Mouse (Mus musculus) intestine, embryonic 16.5 days (tissue): ENCODE measurements around the gene Minar1. TPM values are rescaled to one million over a fixed set of nuclear protein-coding genes. Genes with fewer than 3 reads are reported as not detected.

Source experiments
- polyA plus RNA-seq: library from polyadenylated mRNA; unstranded; fragments of >200 nt; fragmentation: Nextera tagmentation; extraction: Ambion mirVana; gene quantifications from 2 replicates; pipeline ENCODE4 v1.2.1, GENCODE M21; 2015

Minar1 gene
- polyA plus RNA-seq, 1 experiment from 2014 or later: 0.31 TPM

Other genes with a start within 250 kb of the Minar1 start
- gene Tmed3, start 81.9 kb upstream of the Minar1 start, polyA plus RNA-seq: 132 and 133 TPM in 2 replicates
- not detected in 2 replicates for gene Ankrd34c, start 115.3 kb upstream of the Minar1 start, polyA plus RNA-seq